Mouse (Mus musculus): ENCODE data around the gene Cpe. TPM values are rescaled to one million over a fixed set of nuclear protein-coding genes. Genes with fewer than 3 reads are reported as not detected.

The Cpe gene
- polyA plus RNA-seq, 1 experiment from 2014 or later = 65.0 TPM

- 74% methylated on average over 3 of the region's 3 CpGs for WGBS
- no peak for ATAC-seq (ENCODE audit: low FRiP score, low TSS enrichment)
- no peaks in the 10 kb centered on the region for H3K36me3 ChIP-seq (ENCODE audit: control insufficient read depth, insufficient read depth, low read length)
Measured at GRCm38 (mm10) chr8:64582887-64583286, 110.0 kb downstream of the Cpe start.

DNA sequence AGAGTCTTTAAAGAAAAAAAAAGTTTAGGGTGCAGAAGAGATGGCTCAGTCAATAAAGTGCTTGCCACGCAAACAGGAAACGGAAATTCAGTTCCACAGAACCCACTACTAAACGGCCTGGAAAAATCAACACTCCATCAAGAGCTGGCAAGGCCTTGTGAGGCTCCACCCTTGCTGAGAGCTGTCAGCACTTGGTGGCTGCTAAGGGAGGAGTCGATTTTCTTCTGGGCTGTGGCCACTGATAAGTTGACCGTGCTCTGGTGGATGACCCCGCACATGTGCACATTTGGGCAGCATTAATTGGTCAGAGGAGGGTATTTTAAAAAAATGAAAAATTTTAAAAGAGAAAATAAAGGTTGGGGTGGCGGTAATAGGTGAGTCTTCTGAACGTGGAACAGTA lies 114.6 kb downstream of the Cpe start:
- H3K36me3 ChIP-seq (ENCODE audit: control insufficient read depth, insufficient read depth, low read length) = no peaks in the 10 kb centered on the region
- H3K9ac ChIP-seq (ENCODE audit: low read depth, low read length) = no peak overlapping the region
- no peaks in the 10 kb centered on the region for H3K9me3 ChIP-seq (ENCODE audit: control insufficient read depth, low read length)
- ATAC-seq (ENCODE audit: low FRiP score, low TSS enrichment) = no peak
- H3K4me3 ChIP-seq (ENCODE audit: low read length) = no peak overlapping the region
- H3K4me2 ChIP-seq (replicated peaks; ENCODE audit: low read depth, low read length) = no peak overlapping the region
- 69% methylated on average over 8 of the region's 8 CpGs for WGBS
- no peaks in the 10 kb centered on the region for H3K4me1 ChIP-seq (ENCODE audit: control insufficient read depth, insufficient read depth, low read length)
- no peak overlapping the region for H3K27ac ChIP-seq (ENCODE audit: low read depth, low read length)
- no peaks in the 10 kb centered on the region for H3K27me3 ChIP-seq (ENCODE audit: control insufficient read depth, insufficient read depth, low read length)

More at GRCm38 (mm10) chr8:64582887-64583286, 110.0 kb downstream of the Cpe start:
- H3K27ac ChIP-seq (ENCODE audit: low read depth, low read length) = no peak overlapping the region
- no peaks in the 10 kb centered on the region for H3K4me1 ChIP-seq (ENCODE audit: control insufficient read depth, insufficient read depth, low read length)
- H3K9me3 ChIP-seq (ENCODE audit: control insufficient read depth, low read length) = no peaks in the 10 kb centered on the region
- H3K4me3 ChIP-seq (ENCODE audit: low read length) = no peak overlapping the region
- no peak overlapping the region for H3K9ac ChIP-seq (ENCODE audit: low read depth, low read length)
- H3K27me3 ChIP-seq (ENCODE audit: control insufficient read depth, insufficient read depth, low read length) = no peaks in the 10 kb centered on the region
- H3K4me2 ChIP-seq (replicated peaks; ENCODE audit: low read depth, low read length) = no peak overlapping the region

GRCm38 (mm10) chr8:64575001-64575400 lies 117.9 kb downstream of the Cpe start:
- no peak for ATAC-seq (ENCODE audit: low FRiP score, low TSS enrichment)
- H3K36me3 ChIP-seq (ENCODE audit: control insufficient read depth, insufficient read depth, low read length) = no peaks in the 10 kb centered on the region
- no peak overlapping the region for H3K4me2 ChIP-seq (replicated peaks; ENCODE audit: low read depth, low read length)
- H3K27me3 ChIP-seq (ENCODE audit: control insufficient read depth, insufficient read depth, low read length) = no peaks in the 10 kb centered on the region
- WGBS = 81% methylated on average over 9 of the region's 9 CpGs
- no peaks in the 10 kb centered on the region for H3K4me1 ChIP-seq (ENCODE audit: control insufficient read depth, insufficient read depth, low read length)
- H3K4me3 ChIP-seq (ENCODE audit: low read length) = no peak overlapping the region
- no peaks in the 10 kb centered on the region for H3K9me3 ChIP-seq (ENCODE audit: control insufficient read depth, low read length)
- no peak overlapping the region for H3K27ac ChIP-seq (ENCODE audit: low read depth, low read length)
- H3K9ac ChIP-seq (ENCODE audit: low read depth, low read length) = no peak overlapping the region

GRCm38 (mm10) chr8:64548054-64548850 lies 144.6 kb downstream of the Cpe start:
- Histone ChIP-seq H3K36me3 (ENCODE audit: control insufficient read depth, insufficient read depth, low read length) (no peaks in the 10 kb centered on the region), H3K27ac (ENCODE audit: low read depth, low read length) (no peak overlapping the region), H3K4me1 (ENCODE audit: control insufficient read depth, insufficient read depth, low read length) (no peaks in the 10 kb centered on the region), H3K4me3 (ENCODE audit: low read length) (no peak overlapping the region), H3K9ac (ENCODE audit: low read depth, low read length) (no peak overlapping the region), H3K4me2 (replicated peaks; ENCODE audit: low read depth, low read length) (no peak overlapping the region), H3K27me3 (ENCODE audit: control insufficient read depth, insufficient read depth, low read length) (no peaks in the 10 kb centered on the region), H3K9me3 (ENCODE audit: control insufficient read depth, low read length) (no peaks in the 10 kb centered on the region)
- peak; percentile 73; the same call in 1 of the 2 replicates for ATAC-seq (ENCODE audit: low FRiP score, low TSS enrichment)
- WGBS = 21% methylated on average over 5 of the region's 5 CpGs

DNA sequence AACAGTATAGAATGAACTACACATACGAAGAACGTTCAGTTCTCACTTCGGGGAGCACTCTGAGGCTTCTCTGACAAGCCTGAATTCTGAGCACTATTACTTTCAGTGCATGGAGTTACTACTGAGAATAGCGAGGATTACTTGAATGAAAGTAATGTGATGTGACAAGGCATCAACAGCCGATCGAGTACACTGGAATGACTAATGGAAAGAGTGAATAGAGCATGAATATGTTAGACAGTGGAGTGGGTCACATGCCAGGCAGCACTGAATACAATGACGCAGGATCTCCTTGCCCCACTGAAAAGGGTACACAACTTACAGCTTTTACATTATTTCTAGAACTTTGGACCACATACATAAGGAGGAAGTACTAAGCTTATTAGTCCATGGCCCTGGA lies 149.4 kb downstream of the Cpe start:
- H3K9ac ChIP-seq (ENCODE audit: low read depth, low read length) = no peak overlapping the region
- no peak overlapping the region for H3K4me3 ChIP-seq (ENCODE audit: low read length)
- H3K4me2 ChIP-seq (replicated peaks; ENCODE audit: low read depth, low read length) = no peak overlapping the region
- H3K27ac ChIP-seq (ENCODE audit: low read depth, low read length) = no peak overlapping the region
- H3K27me3 ChIP-seq (ENCODE audit: control insufficient read depth, insufficient read depth, low read length) = no peaks in the 10 kb centered on the region
- no peaks in the 10 kb centered on the region for H3K4me1 ChIP-seq (ENCODE audit: control insufficient read depth, insufficient read depth, low read length)
- H3K9me3 ChIP-seq (ENCODE audit: control insufficient read depth, low read length) = no peaks in the 10 kb centered on the region
- H3K36me3 ChIP-seq (ENCODE audit: control insufficient read depth, insufficient read depth, low read length) = no peaks in the 10 kb centered on the region
- 95% methylated on average over 7 of the region's 7 CpGs for WGBS
- no peak for ATAC-seq (ENCODE audit: low FRiP score, low TSS enrichment)

Other genes with a start within 250 kb of the Cpe start
- 91.6 and 116 TPM in 2 replicates for gene Msmo1, start 40.7 kb upstream of the Cpe start, polyA plus RNA-seq (2014; fragmentation: Nextera tagmentation; extraction: Ambion mirVana)
- gene Klhl2, start 157.0 kb upstream of the Cpe start, polyA plus RNA-seq (2014; fragmentation: Nextera tagmentation; extraction: Ambion mirVana) = 10.8 and 15.5 TPM in 2 replicates

Measured in kidney, embryonic 14.5 days (tissue).